Mouse (Mus musculus) heart, postnatal 0 days (tissue): ENCODE measurements at regions not wholly inside any gene's neighbourhood (a gene's known extent, or its start where the extent isn't known, plus 50 kb on each side); places are given as distances from the start of the nearest gene placed in this dataset.

ENCODE experiments used
- CTCF ChIP-seq: IDR thresholded peaks from 2 replicates; pipeline ENCODE4 v1.5.1; 2016; ENCODE audit warnings: antibody characterized with exemption, control low read depth, low read depth
- EP300 ChIP-seq: IDR thresholded peaks from 2 replicates; pipeline ENCODE4 v1.6.1; 2016; ENCODE audit warnings: antibody characterized with exemption, low read depth

- TF ChIP-seq CTCF (no peak), EP300 (no peak)
Measured at GRCm38 (mm10) chr8:34449391-34450044, 338.0 kb upstream of the Gm10131 start.
